Mouse (Mus musculus): ENCODE measurements around the gene Vsx2. TPM values are rescaled to one million over a fixed set of nuclear protein-coding genes. Genes with fewer than 3 reads are reported as not detected.

Gene Vsx2
- polyA plus RNA-seq, 1 experiment from 2014 or later = not detected

GRCm38 (mm10) chr12:84620975-84621374, 51.4 kb downstream of the Vsx2 start:
- Histone ChIP-seq H3K27me3 (replicated peaks) (peaks cover 10% of the 10 kb centered on the region), H3K4me3 (replicated peaks) (no peak overlapping the region), H3K4me2 (replicated peaks) (no peak overlapping the region), H3K27ac (no peak overlapping the region), H3K9me3 (no peaks in the 10 kb centered on the region), H3K36me3 (no peaks in the 10 kb centered on the region), H3K4me1 (replicated peaks) (0 out of 2 replicates have a peak, but pooled peaks cover 2% of the 10 kb centered on the region), H3K9ac (no peak overlapping the region)
- no peak for ATAC-seq

- peaks cover 10% of the 10 kb centered on the region for H3K27me3 ChIP-seq (replicated peaks)
- H3K9me3 ChIP-seq = no peaks in the 10 kb centered on the region
- no peaks in the 10 kb centered on the region for H3K36me3 ChIP-seq
- H3K4me3 ChIP-seq (replicated peaks) = no peak overlapping the region
- no peak overlapping the region for H3K4me2 ChIP-seq (replicated peaks)
- no peak for ATAC-seq
- no peak overlapping the region for H3K9ac ChIP-seq
- WGBS = 24% methylated on average over 8 of the region's 8 CpGs
- H3K4me1 ChIP-seq (replicated peaks) = 0 out of 2 replicates have a peak, but pooled peaks cover 2% of the 10 kb centered on the region
- H3K27ac ChIP-seq = no peak overlapping the region
Measured at GRCm38 (mm10) chr12:84624601-84625000, 55.0 kb downstream of the Vsx2 start.

GRCm38 (mm10) chr12:84625116-84625515, 55.6 kb downstream of the Vsx2 start:
- H3K9me3 ChIP-seq = no peaks in the 10 kb centered on the region
- H3K36me3 ChIP-seq = no peaks in the 10 kb centered on the region
- no peak for ATAC-seq
- WGBS = 9% methylated on average over 9 of the region's 9 CpGs
- no peak overlapping the region for H3K27ac ChIP-seq
- no peak overlapping the region; the same call in 1 of the 2 replicates for H3K4me2 ChIP-seq (replicated peaks)
- H3K27me3 ChIP-seq (replicated peaks) = peaks cover 10% of the 10 kb centered on the region
- 0 out of 2 replicates have a peak, but pooled peaks cover 2% of the 10 kb centered on the region for H3K4me1 ChIP-seq (replicated peaks)
- H3K9ac ChIP-seq = no peak overlapping the region
- H3K4me3 ChIP-seq (replicated peaks) = no peak overlapping the region

- no peak overlapping the region for H3K27ac ChIP-seq
- H3K4me2 ChIP-seq (replicated peaks) = no peak overlapping the region
- no peaks in the 10 kb centered on the region for H3K27me3 ChIP-seq (replicated peaks)
- no peaks in the 10 kb centered on the region for H3K4me1 ChIP-seq (replicated peaks)
- no peaks in the 10 kb centered on the region for H3K36me3 ChIP-seq
- no peak overlapping the region for H3K4me3 ChIP-seq (replicated peaks)
- H3K9me3 ChIP-seq = no peaks in the 10 kb centered on the region
- no peak for ATAC-seq
- no peak overlapping the region for H3K9ac ChIP-seq
- 62% methylated on average over 3 of the region's 3 CpGs for WGBS
Measured at GRCm38 (mm10) chr12:84631867-84632266, 62.3 kb downstream of the Vsx2 start.

GRCm38 (mm10) chr12:84640253-84640652, 70.7 kb downstream of the Vsx2 start:
- ATAC-seq = no peak
- Histone ChIP-seq H3K27ac (no peak overlapping the region), H3K36me3 (no peaks in the 10 kb centered on the region), H3K9ac (no peak overlapping the region), H3K9me3 (no peaks in the 10 kb centered on the region), H3K27me3 (replicated peaks) (peaks cover 41% of the 10 kb centered on the region), H3K4me1 (replicated peaks) (no peaks in the 10 kb centered on the region), H3K4me3 (replicated peaks) (no peak overlapping the region), H3K4me2 (replicated peaks) (no peak overlapping the region)
- 13% methylated on average over 5 of the region's 6 CpGs for WGBS

GRCm38 (mm10) chr12:84640654-84641053, 71.1 kb downstream of the Vsx2 start, which contains the start of gene Vrtn:
Vrtn (plus strand) TSS chr12:84641019.
- no peak within 1 kb of the TSS for H3K4me3 ChIP-seq (replicated peaks)
- H3K27ac ChIP-seq = no peak within 1 kb of the TSS
- peaks cover 41% of the 10 kb centered on the region for H3K27me3 ChIP-seq (replicated peaks)
- H3K9ac ChIP-seq = no peak within 1 kb of the TSS
- no peaks in the 10 kb centered on the region for H3K36me3 ChIP-seq
- 10% methylated on average over 9 of the region's 9 CpGs for WGBS
- no peak within 1 kb of the TSS for H3K4me2 ChIP-seq (replicated peaks)
- ATAC-seq = no peak
- no peaks in the 10 kb centered on the region for H3K4me1 ChIP-seq (replicated peaks)
- no peaks in the 10 kb centered on the region for H3K9me3 ChIP-seq

Other genes starting within 250 kb of the Vsx2 start
- gene Coq6, start 208.1 kb upstream of the Vsx2 start, polyA plus RNA-seq (2015; fragmentation: Nextera tagmentation; extraction: Ambion mirVana) = 47.5 and 53.8 TPM in 2 replicates
- gene Fam161b, start 207.9 kb upstream of the Vsx2 start, polyA plus RNA-seq (2015; fragmentation: Nextera tagmentation; extraction: Ambion mirVana) = 2.4 and 2.6 TPM in 2 replicates
- gene Entpd5, start 160.7 kb upstream of the Vsx2 start, polyA plus RNA-seq (2015; fragmentation: Nextera tagmentation; extraction: Ambion mirVana) = 37.1 and 39.5 TPM in 2 replicates
- 0.52 and 0.80 TPM in 2 replicates for gene Bbof1, start 160.7 kb upstream of the Vsx2 start, polyA plus RNA-seq (2015; fragmentation: Nextera tagmentation; extraction: Ambion mirVana)
- 21.6 and 23.6 TPM in 2 replicates for gene Rnf113a2, start 152.6 kb upstream of the Vsx2 start, polyA plus RNA-seq (2015; fragmentation: Nextera tagmentation; extraction: Ambion mirVana)
- 29.0 and 31.8 TPM in 2 replicates for gene Aldh6a1, start 118.8 kb upstream of the Vsx2 start, polyA plus RNA-seq (2015; fragmentation: Nextera tagmentation; extraction: Ambion mirVana)
- 15.2 and 16.9 TPM in 2 replicates for gene Lin52, start 118.3 kb upstream of the Vsx2 start, polyA plus RNA-seq (2015; fragmentation: Nextera tagmentation; extraction: Ambion mirVana)
- 16.5 and 20.8 TPM in 2 replicates for gene Abcd4, start 47.7 kb downstream of the Vsx2 start, polyA plus RNA-seq (2015; fragmentation: Nextera tagmentation; extraction: Ambion mirVana)
- gene Vrtn, start 71.3 kb downstream of the Vsx2 start, polyA plus RNA-seq (2015; fragmentation: Nextera tagmentation; extraction: Ambion mirVana) = not detected in 2 replicates
- gene Syndig1l, start 129.1 kb downstream of the Vsx2 start, polyA plus RNA-seq (2015; fragmentation: Nextera tagmentation; extraction: Ambion mirVana) = 0.10 and 0.15 TPM in 2 replicates
- gene Npc2, start 203.4 kb downstream of the Vsx2 start, polyA plus RNA-seq (2015; fragmentation: Nextera tagmentation; extraction: Ambion mirVana) = 76.7 and 77.9 TPM in 2 replicates
- 124 and 134 TPM in 2 replicates for gene Isca2, start 203.5 kb downstream of the Vsx2 start, polyA plus RNA-seq (2015; fragmentation: Nextera tagmentation; extraction: Ambion mirVana)

Measured in intestine, embryonic 15.5 days (tissue).